Mouse (Mus musculus): Measurements from ENCODE around the gene Rdh11. TPM values are rescaled to one million over a fixed set of nuclear protein-coding genes. Genes with fewer than 3 reads are reported as not detected.
"Not testable (repeated sequence)": the region's sequence is repeated elsewhere in the genome, so short reads cannot be mapped to it uniquely, and the experiment has no call there.

Gene Rdh11
- total and polyA plus RNA-seq, 2 experiments from 2014 or later, result 38.4 to 48.3 TPM

DNA sequence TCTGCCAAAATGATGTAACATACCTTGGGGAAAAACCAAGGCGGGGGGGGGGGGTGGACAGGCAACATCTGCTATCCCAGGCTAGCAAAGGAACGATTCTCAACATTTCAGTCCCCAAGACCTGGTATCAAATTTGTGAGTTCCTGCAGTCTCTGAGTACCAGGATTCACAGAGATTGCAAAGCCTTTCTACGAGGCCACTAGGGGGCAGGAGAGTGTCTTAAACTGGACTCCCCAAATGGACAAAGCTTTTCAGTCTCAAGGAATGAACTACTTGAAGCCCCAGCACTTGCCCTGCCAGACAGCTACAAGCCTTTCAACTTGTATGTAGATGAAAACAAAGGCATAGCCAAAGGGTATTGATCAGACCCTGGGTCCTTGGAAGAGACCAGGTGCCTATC lies 1.3 kb upstream of the Rdh11 start:
- H3K9ac ChIP-seq, result no peak overlapping the region
- H3K4me3 ChIP-seq (ENCODE audit: low read depth, low read length), result no peak overlapping the region
- H3K36me3 ChIP-seq (ENCODE audit: insufficient read depth), result no peaks in the 10 kb centered on the region
- H3K9me3 ChIP-seq (ENCODE audit: low read length), result no peaks in the 10 kb centered on the region
- DNase-seq (peak; percentile 43), ATAC-seq (no peak)
- peak; percentile 57 for TF ChIP-seq CTCF (IDR thresholded peaks at IDR 0.05; ENCODE audit: low read depth)
- 6% methylated on average over 3 of the region's 3 CpGs for WGBS
- H3K4me1 ChIP-seq (ENCODE audit: insufficient read depth), result peaks cover 12% of the 10 kb centered on the region
- H3K4me2 ChIP-seq (ENCODE audit: low read depth), result no peak overlapping the region
- H3K27ac ChIP-seq (ENCODE audit: low read depth, low read length), result no peak overlapping the region
- no peaks in the 10 kb centered on the region for H3K27me3 ChIP-seq (ENCODE audit: insufficient read depth, low read length)

DNA sequence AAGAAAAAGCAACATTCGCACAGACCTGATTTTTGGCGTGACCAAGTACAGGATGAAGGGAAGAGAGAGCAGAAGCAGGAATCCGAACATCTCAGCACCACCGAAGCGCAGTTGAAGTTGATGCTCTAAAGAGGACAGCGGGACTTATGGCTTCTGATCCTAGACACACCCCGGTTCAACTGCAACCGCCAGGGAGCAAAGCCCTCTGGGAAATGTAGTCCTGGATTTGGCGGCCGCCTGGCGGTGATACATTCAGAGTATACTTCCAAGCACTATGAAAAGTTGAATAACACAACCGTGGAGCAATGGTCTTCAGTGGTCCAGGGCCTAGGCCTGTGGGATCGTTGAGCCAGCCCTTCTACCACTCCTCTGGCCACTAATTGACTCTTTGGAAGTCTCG lies 392 bp downstream of the Rdh11 start:
- WGBS, result 6% methylated on average over 14 of the region's 14 CpGs
- H3K4me3 ChIP-seq (ENCODE audit: low read depth, low read length), result peak overlapping the region; percentile 62
- no peaks in the 10 kb centered on the region for H3K9me3 ChIP-seq (ENCODE audit: low read length)
- peak overlapping the region; percentile 76 for H3K4me2 ChIP-seq (ENCODE audit: low read depth)
- peak; percentile 74 for TF ChIP-seq CTCF (IDR thresholded peaks at IDR 0.05; ENCODE audit: low read depth)
- ATAC-seq (peak; percentile 93), DNase-seq (peak; percentile 87)
- peaks cover 14% of the 10 kb centered on the region for H3K36me3 ChIP-seq (ENCODE audit: insufficient read depth)
- no peaks in the 10 kb centered on the region for H3K27me3 ChIP-seq (ENCODE audit: insufficient read depth, low read length)
- peak overlapping the region; percentile 57 for H3K9ac ChIP-seq
- H3K27ac ChIP-seq (ENCODE audit: low read depth, low read length), result peak overlapping the region; percentile 60; the same call in 1 of the 2 replicates
- H3K4me1 ChIP-seq (ENCODE audit: insufficient read depth), result peaks cover 12% of the 10 kb centered on the region

DNA sequence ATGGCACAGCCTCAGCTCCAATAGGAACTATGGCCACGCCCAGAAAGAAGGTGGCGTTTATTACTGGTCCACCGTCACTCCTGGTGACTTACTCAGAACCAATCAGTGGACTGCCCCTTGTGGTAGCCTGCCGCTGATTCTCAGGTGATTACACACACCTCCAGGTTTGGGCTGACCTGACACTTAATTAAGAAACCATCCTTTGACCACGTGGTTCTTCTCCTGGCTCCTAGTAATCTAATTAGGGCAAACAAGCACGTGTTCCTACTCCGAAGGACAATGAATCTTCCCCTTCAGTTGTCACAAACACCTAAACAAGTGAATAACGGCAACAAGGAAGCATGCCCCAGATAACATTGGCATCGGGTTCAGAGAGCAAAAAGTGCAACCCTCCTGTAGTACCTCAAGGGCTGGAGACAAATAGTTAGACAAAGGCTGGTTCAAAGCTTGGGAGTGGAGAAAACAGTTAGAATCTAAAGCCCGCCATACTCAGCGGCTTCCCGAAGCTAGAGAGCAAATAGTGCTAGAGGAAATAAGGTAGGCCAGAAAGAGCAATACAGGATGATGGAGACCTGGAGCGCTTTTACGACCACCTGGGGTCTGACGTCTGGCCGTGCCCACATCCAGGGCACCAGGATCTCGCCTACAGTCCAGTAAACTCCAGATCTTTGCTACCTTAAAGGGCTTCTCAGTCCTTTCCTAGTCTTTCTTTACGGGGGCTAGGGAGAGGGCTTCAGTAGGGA lies 991 bp downstream of the Rdh11 start:
- peak overlapping the region; percentile 57 for H3K9ac ChIP-seq
- WGBS, result under 1% methylated on average over 18 of the region's 18 CpGs
- DNase-seq (peak; percentile 87), ATAC-seq (peak; percentile 98)
- peaks cover 20% of the 10 kb centered on the region for H3K36me3 ChIP-seq (ENCODE audit: insufficient read depth)
- peak overlapping the region; percentile 76 for H3K4me2 ChIP-seq (ENCODE audit: low read depth)
- H3K27ac ChIP-seq (ENCODE audit: low read depth, low read length), result peak overlapping the region; percentile 60; the same call in 1 of the 2 replicates
- peak overlapping the region; percentile 62 for H3K4me3 ChIP-seq (ENCODE audit: low read depth, low read length)
- peak; percentile 30; the same call in 1 of the 2 replicates for TF ChIP-seq CTCF (IDR thresholded peaks at IDR 0.05; ENCODE audit: low read depth)
- H3K27me3 ChIP-seq (ENCODE audit: insufficient read depth, low read length), result no peaks in the 10 kb centered on the region
- peaks cover 12% of the 10 kb centered on the region for H3K4me1 ChIP-seq (ENCODE audit: insufficient read depth)
- H3K9me3 ChIP-seq (ENCODE audit: low read length), result no peaks in the 10 kb centered on the region

DNA sequence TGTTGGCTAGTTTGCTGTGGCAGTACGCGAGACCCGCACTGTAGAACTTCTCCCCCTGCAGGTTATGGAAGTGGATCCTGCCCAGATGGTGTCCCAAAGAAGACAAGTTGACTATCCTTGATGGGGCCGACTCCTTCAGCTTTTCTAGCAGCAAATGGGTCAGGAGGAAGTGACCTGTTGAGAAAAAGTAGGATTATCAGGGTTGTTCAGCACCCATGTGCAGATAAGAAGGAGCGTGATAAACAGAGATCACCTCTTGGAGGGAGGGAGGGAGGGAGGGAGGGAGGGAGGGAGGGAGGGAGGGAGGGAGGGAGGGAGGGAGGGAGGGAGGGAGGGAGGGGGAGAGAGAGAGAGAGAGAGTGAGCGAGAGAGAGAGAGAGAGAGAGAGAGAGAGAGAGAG lies 6.9 kb downstream of the Rdh11 start:
- H3K4me2 ChIP-seq (ENCODE audit: low read depth); H3K4me3 ChIP-seq (ENCODE audit: low read depth, low read length); DNase-seq; H3K9me3 ChIP-seq (ENCODE audit: low read length); H3K27me3 ChIP-seq (ENCODE audit: insufficient read depth, low read length); H3K27ac ChIP-seq (ENCODE audit: low read depth, low read length); ATAC-seq; H3K9ac ChIP-seq; H3K4me1 ChIP-seq (ENCODE audit: insufficient read depth): not testable (repeated sequence)
- H3K36me3 ChIP-seq (ENCODE audit: insufficient read depth), result peaks cover 67% of the 10 kb centered on the region
- WGBS, result 88% methylated on average over 6 of the region's 6 CpGs

DNA sequence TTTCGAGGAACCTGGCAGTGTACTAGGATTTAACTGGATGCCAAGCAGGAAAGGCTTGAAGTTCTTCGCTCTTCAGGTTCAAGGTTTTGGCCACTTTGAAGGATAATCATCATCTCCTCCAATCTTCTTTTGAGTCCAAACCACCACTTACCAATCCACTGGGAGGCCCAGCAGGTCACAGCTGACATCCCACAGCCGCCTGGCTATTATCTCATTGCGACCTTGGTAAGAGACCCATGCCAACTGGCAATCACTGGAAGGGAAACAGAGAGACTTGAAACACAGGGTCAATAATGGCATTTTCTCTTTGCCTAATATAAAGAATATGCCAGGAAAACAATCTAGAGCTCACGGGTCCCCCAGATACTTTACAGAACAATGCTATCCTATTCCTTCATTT lies 16.1 kb downstream of the Rdh11 start:
- no peak for TF ChIP-seq CTCF (IDR thresholded peaks at IDR 0.05; ENCODE audit: low read depth)
- H3K36me3 ChIP-seq (ENCODE audit: insufficient read depth), result peaks cover 40% of the 10 kb centered on the region
- H3K9ac ChIP-seq, result no peak overlapping the region
- no peak overlapping the region for H3K4me2 ChIP-seq (ENCODE audit: low read depth)
- no peak overlapping the region for H3K27ac ChIP-seq (ENCODE audit: low read depth, low read length)
- DNase-seq (no peak), ATAC-seq (no peak)
- WGBS, result 95% methylated on average over 5 of the region's 5 CpGs
- H3K27me3 ChIP-seq (ENCODE audit: insufficient read depth, low read length), result no peaks in the 10 kb centered on the region
- no peaks in the 10 kb centered on the region for H3K9me3 ChIP-seq (ENCODE audit: low read length)
- H3K4me1 ChIP-seq (ENCODE audit: insufficient read depth), result peaks cover 6% of the 10 kb centered on the region
- no peak overlapping the region for H3K4me3 ChIP-seq (ENCODE audit: low read depth, low read length)

DNA sequence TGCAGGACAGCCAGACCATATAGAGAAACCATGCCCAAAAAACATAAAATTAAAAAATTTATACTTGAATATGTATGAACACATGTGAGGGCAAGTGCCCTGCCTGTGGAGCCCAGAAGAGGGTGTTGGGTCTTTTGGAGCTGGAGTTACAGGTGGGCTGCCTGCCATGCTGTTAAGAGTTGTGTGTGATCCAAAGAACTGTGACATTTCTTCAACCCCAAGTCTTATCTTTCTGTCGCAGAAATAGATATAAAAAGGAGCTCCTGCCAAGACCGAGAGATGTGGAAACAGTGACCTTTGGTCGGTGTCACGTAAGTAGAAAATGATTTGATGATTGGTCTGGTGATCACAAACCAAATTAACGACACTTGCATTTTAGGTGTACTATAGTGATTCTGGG lies 18.4 kb downstream of the Rdh11 start:
- 85% methylated on average over 5 of the region's 5 CpGs for WGBS
- no peak overlapping the region for H3K27ac ChIP-seq (ENCODE audit: low read depth, low read length)
- H3K4me2 ChIP-seq (ENCODE audit: low read depth), result no peak overlapping the region
- no peak overlapping the region for H3K9ac ChIP-seq
- ATAC-seq, result no peak
- H3K36me3 ChIP-seq (ENCODE audit: insufficient read depth), result peaks cover 36% of the 10 kb centered on the region
- no peak overlapping the region for H3K4me3 ChIP-seq (ENCODE audit: low read depth, low read length)
- H3K27me3 ChIP-seq (ENCODE audit: insufficient read depth, low read length), result no peaks in the 10 kb centered on the region
- peaks cover 6% of the 10 kb centered on the region for H3K4me1 ChIP-seq (ENCODE audit: insufficient read depth)
- TF ChIP-seq CTCF (IDR thresholded peaks at IDR 0.05; ENCODE audit: low read depth), result no peak
- H3K9me3 ChIP-seq (ENCODE audit: low read length), result no peaks in the 10 kb centered on the region
- DNase-seq, result no peak

DNA sequence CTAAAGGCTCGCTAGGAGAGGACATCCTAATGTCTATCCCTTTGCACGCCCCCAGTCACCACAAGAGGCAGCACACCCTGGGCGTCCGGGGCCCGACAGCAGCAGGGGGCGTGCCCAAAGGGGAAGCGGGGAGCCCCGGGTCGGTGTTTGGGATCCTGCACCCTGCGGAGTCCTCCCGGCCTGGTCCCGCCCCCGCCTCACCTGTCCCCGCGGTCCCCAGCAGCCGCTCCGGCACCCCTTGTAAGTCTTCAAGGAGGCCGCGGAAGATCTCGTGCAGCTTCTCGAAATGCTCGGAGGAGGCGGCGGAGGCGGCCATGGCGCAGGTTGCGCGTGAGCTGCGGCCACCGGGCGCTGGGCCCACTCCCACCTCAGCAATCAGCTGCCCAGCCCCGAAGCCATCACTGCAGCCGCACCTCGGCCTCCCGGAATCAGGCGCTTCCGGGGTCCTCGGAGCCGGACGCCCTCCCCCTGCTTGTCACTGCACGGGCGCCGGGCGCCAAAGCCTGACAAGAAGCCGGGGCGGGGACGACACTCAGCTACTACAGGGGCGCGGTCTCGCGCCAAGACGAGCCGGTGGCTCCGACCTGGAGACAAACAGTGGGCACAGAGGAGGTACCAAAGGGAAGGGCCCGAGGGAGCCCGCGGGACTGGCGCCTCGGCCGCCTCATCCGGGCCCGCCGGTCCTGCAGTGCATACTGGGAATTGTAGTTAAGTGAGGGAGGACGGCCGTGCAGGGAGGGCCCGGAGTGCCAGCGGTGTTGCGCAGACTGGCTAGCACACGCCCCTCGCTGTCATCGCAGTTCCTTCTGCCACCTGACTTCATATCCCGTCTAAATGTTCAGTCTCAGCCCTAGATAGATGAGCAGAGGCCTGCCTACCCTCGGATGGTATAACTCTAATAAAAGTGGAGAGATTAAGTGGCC lies 19.8 kb downstream of the Rdh11 start, which contains the start of gene Vti1b:
Gene Vti1b, minus strand, starts transcription at position 649 of the 923 bp plus-strand sequence.
- H3K27ac ChIP-seq (ENCODE audit: low read depth, low read length), result peak within 1 kb of the TSS; percentile 94
- H3K36me3 ChIP-seq (ENCODE audit: insufficient read depth), result peaks cover 28% of the 10 kb centered on the region
- ATAC-seq (peak; percentile 98), DNase-seq (peak; percentile 93)
- peak; percentile 71 for TF ChIP-seq CTCF (IDR thresholded peaks at IDR 0.05; ENCODE audit: low read depth)
- H3K9me3 ChIP-seq (ENCODE audit: low read length), result no peaks in the 10 kb centered on the region
- H3K4me1 ChIP-seq (ENCODE audit: insufficient read depth), result peaks cover 6% of the 10 kb centered on the region
- WGBS, result 1% methylated on average over 73 of the region's 73 CpGs
- H3K9ac ChIP-seq, result peak within 1 kb of the TSS; percentile 87
- H3K4me2 ChIP-seq (ENCODE audit: low read depth), result peak within 1 kb of the TSS; percentile 58
- H3K4me3 ChIP-seq (ENCODE audit: low read depth, low read length), result peak within 1 kb of the TSS; percentile 96
- H3K27me3 ChIP-seq (ENCODE audit: insufficient read depth, low read length), result no peaks in the 10 kb centered on the region

Data from forebrain, postnatal 0 days (tissue).